Mouse (Mus musculus) heart, adult 2 months (tissue): ENCODE measurements around the gene Tbc1d5.

Experiments used
- CTCF ChIP-seq: fragments of 200-600 bp; IDR thresholded peaks from 2 replicates; pipeline ENCODE4 v1.8.1; 2022; ENCODE audit warnings: antibody characterized with exemption, mild to moderate bottlenecking, moderate library complexity
- POLR2A ChIP-seq: fragments of 200-500 bp; IDR thresholded peaks from 2 replicates; pipeline ENCODE4 v1.6.1; 2011; ENCODE audit warnings: mild to moderate bottlenecking, low read depth, low read length, control low read depth; ENCODE audit not compliant: insufficient read depth

DNA sequence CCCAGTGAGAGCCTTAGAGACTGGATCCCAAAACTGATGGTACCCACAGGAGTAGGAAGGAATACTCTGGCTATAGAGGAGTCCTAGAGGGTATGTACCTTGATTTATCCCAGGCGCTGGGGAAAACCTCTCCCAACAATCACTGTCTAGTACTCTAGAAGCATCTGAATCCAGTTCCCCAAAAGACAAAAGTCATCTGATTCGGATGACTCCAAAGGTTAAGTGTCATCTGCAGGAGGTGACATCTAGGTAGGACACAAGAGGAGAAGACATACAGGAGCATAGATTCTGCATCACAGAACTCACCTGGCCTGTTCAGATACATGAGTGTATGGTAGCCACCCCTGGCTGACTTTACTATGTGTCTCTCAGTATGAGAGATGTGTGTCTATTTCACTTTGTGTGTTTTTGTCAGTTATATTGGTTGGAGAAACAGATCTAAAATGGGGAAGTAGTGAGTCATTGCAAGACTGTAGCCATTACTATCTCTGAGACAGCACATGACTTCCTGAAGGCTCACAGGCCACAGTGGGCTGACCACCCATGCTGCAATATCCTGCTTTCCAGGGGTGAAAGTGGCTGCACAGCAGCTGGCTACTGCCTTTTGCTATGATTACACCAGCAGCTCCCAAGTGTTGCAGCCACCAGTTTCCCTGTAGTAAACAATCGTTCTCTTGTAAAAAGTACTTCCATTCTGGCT, 185.7 kb downstream of the Tbc1d5 start:
- TF ChIP-seq CTCF (no peak), POLR2A (no peak)
